Mouse (Mus musculus) brain, embryonic 18.5 days (tissue): ENCODE measurements around the gene Rbm31y.
"Not testable (repeated sequence)": the region's sequence is repeated elsewhere in the genome, so short reads cannot be mapped to it uniquely, and the experiment has no call there.

Experiments
- DNase-seq: peaks from one replicate; pipeline ENCODE4 v3.0.0-alpha.2; 2012; ENCODE audit warnings: low read depth, low spot score

Gene Rbm31y

DNA sequence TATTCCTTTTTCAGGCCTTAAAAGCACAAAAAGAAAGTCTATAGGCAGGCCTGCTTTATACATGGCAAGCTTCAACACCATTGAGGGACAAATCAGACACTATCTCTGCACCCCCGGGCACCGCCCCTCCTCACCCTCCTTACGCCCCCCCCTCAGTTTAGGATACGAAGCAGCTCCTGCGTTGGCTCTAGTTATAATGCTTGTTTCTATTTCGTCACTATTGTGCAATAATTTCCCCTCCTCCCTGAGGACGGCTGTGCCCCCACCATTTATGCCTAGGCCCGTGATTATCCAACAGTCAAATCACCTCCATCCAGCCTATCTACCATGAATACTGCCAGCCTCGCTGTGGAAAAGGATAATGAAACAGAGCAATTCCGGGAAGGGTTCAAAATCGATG lies at the start of gene Rbm31y:
TSS of gene Rbm31y (plus strand) at position 301 of the 400 bp plus-strand sequence.
- DNase-seq = not testable (repeated sequence)
